Mouse (Mus musculus) gastrocnemius, adult 18-20 months (tissue): ENCODE data around the gene Nrg3. TPM values are rescaled to one million over a fixed set of nuclear protein-coding genes. Genes with fewer than 3 reads are reported as not detected.

Experiments
- microRNA-seq: library from miRNA; unstranded; fragments of <30 nt; microRNA quantifications from one replicate; pipeline ENCODE4 v1.2.0, GENCODE M21; 2021
- total RNA-seq, 2 experiments: library from RNA; stranded (reverse); gene quantifications; 2 replicates each; pipeline ENCODE4 v1.2.3; 2021

The Nrg3 gene
- total RNA-seq, 2 experiments from 2014 or later, result not detected

Small RNA genes lying within 50 kb of the gene (microRNA-seq; reads per million reads assigned to microRNA genes)
- gene Gm27332, result not detected
